Mouse (Mus musculus) lung, postnatal 10 days (tissue): ENCODE data around the gene Mogs.
A peak's percentile ranks its signal among the peaks of the same experiment; 100 is the strongest.

Experiments
- DNase-seq: peaks from one replicate; pipeline ENCODE4 v3.0.0; 2021

Gene Mogs

DNA sequence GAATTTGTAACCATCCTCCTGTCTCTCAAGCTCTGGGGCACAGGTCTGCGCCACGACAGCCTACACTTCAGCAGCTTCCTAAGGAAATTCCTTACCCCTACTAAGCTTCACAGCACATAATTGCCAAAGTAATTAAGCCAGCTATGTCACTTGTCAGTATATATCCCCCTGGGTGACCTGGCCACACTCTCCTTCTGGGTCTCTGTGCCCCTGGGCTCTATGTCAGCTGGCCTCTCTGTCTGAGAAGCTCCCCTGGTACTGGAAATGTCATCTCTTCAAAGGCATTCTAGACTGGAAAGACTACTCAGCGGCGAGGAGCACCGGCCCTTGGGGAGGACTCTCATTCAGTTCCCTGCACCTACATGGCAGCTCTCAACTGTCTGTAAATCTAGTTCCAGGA lies 7.7 kb downstream of the Mogs start:
- DNase-seq: no peak

DNA sequence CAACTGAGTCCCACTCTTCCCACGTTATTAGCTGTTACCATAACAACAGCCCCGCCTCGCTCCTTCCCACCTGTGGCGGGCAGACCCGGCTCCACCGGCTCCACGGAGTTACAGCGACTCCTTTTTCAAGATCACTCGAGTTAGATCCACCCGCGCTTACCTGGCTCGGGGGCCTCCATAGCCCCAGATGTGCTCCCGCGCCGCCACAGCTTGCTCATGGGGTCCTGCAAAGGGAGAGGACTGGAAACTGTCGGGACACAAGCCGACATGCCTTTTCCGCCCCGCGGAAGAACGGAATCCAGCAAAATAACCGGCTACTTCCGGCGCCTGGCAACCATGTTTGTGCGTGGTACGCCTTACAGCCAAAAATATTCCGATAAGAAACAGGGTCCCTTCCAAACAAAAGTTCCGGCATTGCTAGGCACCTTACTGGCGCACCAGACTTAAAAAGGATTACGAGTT lies 9.6 kb downstream of the Mogs start:
- DNase-seq: peak; percentile 96

DNA sequence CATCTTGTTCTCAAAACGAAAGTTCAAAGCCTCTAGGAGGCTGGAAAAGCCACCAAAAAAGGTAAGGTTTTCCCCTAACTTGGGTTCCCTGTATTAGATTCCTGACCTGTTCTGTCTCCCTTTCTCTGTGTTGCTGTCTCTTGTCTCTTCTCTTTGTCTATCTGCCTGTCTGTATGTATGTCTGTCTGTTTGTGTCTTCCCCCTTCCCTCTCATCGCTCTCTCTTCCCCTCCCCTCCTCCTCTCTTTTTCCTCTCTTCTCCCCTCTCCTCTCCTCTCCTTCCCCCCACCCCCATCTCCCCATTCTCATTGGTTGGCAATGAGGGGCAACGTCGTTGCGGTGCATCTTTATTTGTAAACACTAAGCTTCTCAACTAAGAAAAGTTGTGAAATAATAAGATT lies 10.0 kb downstream of the Mogs start, which contains the start of gene Ino80b:
TSS of gene Ino80b (minus strand) at position 101 of the 400 bp plus-strand sequence.
- no peak for DNase-seq

DNA sequence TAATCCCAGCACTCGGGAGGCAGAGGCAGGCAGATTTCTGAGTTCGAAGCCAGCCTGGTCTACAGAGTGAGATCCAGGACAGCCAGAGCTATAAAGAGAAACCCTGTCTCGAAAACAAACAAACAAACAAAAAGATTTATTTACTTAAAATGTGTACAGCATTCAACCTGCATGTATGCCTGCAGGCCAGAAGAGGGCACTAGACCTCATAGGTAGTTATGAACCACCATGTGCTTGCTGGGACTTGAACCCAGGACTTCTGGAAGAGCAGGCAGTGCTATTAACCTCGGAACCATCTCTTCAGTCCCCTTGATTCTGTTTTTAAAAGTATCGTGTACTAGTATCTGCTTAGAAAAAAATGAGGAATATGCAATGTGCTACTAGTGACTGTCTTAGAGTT lies 12.1 kb downstream of the Mogs start:
- DNase-seq: no peak

DNA sequence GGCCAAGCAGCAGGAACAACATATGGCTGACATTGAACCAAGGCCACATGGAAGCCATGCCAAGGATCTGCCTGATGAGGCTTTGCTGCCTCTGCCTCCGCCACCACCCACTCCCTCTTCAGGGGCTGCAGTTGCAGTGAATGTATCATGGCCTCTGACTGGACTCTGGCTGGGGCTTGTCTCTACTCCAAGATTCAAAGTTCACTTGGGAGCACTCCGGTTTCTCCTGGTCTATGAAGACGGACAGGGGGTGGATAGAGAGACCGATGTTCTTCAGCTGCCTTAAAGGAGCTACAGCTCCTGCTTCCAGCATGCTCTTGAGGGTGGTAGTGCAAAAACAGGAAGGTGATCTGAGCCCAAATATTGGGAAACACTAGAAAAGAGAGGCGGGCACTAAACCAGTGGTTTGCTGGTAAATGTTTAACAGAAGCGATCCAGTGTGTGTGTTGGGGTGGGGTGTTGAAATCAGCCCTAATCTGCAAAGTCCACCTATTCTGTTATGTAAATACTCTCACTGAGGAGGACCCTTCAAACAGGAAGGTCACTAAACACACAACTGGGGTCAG lies 16.3 kb downstream of the Mogs start:
- DNase-seq: peak; percentile 46

DNA sequence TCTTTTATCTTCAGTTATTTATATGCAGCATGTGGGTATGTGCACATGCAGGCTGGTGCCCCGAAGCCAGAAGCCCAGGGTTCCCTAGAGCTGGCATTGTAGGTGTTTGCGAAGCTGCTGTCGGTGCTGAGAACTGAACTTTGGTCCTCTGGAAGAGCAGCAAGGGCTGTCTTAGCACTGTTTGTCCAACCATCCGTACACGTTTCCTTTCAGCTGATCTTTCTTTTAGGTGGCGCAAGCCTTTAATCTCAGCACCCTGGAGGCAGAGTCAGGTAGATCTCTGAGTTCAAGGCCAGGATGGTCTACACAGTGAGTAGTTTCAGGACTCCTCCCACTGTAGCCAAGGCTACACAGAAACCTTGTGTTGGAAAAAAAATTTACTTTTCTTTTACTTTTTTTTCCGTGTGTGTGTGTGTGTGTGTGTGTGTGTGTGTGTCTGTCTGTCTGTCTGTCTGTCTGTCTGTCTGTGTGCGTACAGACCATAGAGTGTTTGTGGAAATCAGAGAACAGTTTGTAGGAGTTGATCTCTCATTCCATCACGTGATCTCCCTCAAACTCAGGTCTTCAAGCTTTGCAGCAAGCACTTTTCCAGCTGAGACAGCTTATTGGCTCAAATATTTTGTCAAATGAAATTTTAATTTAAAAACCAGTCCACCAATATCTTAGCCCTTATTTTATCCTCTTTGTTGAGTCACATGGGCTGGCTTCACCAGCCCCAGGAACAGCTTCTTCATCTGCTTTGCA lies 17.1 kb downstream of the Mogs start:
- DNase-seq: no peak

DNA sequence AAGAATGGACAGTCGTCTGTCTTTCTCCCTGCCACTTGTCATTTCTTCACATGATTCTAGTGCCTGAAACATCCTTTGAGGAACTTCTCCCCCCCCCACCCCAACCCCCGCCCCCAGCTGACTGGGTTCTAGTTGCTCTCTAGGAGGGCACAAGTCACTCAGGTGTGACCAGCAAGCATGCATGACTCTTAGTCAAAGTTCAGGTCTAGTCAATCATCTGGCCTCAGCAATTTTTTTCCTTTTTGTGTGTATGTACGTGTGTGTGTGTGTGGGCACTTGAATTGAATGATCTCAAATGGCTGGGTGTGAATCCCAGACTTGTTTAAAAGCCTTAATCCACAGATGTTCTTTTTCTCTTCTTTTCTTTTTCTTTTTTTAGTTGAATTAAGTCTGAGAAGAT lies 18.9 kb downstream of the Mogs start:
- no peak for DNase-seq

DNA sequence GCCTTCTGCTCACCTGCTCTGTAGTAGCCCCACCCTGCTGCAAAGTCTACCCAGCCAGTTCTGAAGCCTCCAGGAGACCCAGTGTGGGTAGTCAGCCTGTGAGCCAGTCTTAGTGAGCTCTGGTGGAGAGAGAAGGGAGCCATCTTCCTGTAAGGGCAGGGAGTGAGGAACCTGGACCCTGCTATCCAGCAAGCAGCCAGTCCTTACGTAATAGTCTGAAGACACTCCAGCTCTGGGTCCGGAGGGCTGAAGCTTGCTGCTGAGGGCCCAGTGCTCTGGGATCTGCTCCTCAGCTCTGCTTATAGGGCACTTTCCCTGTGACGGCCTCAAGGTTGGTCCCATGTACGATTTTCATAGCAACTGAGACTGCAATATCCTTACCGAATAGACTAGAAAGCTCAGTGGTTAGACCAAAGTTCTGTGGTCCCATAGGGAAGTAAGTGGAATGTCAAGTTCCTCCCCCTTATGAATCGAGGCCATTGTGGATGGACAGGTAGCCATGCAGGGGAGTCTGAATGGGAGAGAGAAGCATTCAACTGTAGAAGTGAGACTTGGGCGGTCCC lies 19.7 kb downstream of the Mogs start, which contains the start of gene Rtkn:
TSS of gene Rtkn (plus strand) at position 513 of the 563 bp plus-strand sequence.
- DNase-seq: no peak

DNA sequence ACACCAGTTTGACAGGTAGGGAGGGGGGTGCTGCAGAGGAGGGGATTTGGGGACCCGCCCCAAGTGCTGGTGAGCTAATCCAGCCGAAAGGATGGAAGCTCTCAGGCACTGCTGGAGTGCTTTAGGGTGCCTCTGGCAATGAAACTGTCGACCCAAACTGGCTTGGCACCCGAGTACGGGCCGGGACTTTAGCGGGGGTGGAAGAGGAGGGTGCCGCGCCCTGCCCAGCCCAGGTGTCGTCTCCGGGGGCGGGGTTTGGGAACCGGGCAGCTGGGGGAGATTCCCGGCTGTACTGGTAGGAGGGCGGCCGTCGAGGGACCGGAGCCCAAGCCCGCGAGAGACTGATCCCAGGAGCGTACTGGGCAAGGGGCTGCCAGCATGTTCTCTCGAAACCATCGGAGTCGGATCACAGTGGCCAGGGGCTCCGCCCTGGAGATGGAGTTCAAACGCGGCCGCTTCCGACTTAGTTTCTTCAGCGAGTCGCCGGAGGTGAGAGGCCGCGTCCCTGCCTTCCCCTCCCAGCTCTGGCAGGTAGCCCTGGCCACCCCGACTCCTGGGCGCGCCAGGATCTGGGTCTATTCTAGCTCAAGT lies 20.4 kb downstream of the Mogs start:
- peak; percentile 74 for DNase-seq

DNA sequence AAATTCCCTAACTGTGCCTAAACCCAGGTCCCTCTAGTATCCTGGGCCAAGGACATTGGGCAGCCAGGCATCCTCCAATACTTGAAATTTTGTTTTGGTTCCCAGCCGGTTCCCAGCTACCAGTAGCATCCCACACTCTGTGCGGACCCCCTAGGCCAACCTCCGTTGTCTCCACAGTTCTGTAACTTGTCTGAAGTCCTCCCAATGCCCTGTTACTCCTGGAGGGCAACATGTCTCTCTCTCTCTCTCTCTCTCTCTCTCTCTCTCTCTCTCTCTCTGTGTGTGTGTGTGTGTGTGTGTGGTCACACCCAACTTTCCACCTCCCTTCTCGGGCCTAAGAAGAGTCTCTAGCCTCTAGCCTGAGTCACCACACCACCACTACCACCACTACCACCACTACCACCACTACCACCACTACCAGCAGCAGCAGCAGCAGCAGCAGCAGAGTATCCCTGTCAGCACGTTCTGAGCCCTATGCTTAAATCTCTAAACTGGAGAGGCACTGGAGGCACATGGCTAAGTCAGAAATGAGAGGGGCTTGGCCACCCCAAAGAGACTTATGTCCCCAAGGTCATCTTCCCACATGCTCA lies 21.1 kb downstream of the Mogs start:
- DNase-seq: no peak

DNA sequence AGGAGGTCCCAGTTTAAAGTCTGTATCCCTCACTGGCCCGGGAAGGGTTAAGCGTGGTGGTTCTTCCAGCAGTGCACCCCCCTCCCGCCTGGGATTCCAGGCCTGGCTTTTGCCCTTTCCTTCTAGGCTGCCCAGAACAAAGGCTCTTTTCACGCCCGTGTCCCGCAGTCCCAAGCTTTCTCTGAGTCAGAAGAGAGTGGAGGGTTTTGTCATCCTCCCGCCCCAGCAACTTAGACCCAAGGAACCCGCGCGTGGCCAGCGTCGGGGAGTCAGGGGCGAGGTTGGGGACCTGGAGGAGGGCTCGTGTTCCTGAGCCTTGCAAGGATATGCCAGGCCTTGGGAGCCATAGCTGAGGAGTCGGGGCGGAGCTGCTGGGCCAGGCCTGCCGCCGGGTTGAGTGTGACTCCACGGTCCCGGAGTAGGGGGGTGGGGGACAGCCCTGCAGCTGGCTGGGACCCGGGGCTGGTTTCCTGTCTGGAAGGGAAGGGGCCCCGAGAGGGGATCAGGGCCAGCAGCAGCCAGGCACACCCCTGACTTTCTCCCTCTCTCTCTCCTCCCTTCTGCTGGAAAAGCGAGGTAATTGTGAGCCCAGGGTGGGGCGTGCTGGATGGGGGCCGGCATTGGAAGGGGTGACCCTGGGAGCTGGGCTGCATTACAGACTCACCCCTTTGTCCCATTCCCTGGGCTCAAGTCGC lies 21.7 kb downstream of the Mogs start:
- DNase-seq: peak; percentile 87

DNA sequence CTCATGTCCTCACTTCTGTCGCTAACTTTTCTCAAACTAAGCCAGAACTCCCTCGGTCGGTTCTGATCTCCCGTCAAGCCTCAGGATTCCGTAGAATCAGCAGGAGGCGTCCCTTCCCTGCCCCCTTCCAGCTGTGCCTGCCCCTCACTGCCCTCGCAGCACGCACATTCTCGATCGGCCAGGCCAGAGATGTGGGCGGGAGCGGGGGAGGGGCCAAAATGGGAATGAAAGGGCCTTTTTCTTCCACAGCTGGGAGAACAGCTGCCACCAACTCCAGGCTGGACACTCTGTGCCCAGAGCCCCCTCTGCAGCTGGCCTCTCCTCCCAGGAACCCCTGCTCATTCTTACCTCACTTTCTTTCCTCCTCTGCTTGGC lies 22.3 kb downstream of the Mogs start:
- DNase-seq: peak; percentile 97

DNA sequence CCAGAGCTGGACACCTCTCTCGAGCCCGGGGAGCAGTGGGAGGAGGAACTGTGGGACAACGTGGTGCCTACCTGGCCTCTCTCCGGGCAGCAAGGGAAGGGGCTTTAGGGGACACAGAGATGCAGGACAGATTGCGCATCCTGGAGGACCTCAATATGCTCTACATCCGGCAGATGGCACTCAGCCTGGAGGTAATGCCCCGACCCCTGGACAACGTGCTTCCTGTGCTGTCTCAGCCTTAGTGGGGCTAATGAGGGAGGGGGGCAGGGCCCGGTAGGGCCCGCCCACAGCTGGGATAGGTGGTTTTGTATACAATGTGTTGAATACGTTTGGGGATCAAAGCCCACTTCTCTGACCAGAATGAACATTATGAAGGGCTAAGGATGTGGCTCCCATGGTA lies 22.8 kb downstream of the Mogs start:
- peak; percentile 62 for DNase-seq

DNA sequence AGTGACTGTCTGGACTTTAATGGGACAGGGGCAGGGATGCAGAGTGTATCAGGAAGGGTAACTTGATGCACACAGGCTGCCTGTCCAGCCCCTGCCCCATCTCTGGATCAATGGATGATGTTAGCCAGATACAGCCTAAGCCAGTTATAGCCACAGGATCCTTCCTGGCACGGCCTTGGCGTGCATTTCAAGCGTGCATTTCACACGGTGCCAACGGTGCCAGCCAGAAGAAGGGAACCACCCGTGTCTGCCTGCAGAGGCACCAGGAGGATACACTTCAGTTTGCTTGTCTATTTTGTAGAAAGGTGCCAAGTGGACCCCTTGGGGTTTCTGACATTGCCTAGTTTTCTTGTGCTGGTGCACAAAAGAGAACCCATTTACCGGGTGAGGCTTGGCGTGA lies 24.7 kb downstream of the Mogs start:
- DNase-seq: no peak

DNA sequence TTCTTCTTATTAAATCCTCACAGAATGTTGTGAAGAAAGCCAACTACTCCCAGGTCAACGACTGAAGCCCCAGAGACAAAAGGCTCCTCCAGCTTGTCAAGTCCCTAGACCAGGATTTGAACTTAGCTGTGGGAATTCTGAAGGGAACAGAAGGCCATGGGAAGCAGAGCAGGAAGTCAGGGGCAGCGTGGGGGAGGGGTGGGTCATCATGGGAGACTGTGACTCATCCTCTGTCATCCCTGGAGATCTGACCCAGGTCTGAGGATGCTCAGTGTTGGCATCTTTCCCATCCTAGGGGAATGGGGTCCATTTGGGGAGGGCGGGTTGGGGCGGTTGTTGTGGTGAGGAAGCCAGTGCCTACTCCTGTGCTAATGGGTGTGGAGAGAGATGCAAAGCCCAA lies 26.3 kb downstream of the Mogs start:
- peak; percentile 46 for DNase-seq

DNA sequence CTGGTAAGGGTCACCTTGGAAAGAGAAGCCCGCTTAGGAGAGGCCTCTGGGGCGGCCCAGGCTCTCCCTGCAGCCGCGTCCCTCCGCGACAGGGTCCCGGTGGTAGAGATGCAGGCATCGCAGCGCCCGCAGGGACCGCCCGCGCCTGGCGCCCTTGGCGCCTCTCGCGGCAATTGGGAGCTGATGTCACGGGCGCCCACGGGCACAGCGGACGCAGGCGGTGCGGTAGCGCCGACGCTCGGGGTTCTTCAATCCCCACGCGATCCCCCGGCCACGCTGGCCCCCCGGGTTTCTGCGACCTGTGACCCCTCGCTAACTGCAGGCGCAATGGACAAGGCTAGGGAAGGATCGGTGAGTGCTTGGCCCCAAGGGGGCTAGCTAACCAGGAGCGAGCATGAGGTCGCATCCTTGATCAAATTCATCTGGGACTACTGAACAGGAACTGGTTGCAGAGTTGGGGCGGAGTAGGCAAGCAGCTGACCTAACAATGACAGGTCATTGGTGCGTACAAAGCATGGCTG lies 27.0 kb downstream of the Mogs start:
- DNase-seq: no peak

DNA sequence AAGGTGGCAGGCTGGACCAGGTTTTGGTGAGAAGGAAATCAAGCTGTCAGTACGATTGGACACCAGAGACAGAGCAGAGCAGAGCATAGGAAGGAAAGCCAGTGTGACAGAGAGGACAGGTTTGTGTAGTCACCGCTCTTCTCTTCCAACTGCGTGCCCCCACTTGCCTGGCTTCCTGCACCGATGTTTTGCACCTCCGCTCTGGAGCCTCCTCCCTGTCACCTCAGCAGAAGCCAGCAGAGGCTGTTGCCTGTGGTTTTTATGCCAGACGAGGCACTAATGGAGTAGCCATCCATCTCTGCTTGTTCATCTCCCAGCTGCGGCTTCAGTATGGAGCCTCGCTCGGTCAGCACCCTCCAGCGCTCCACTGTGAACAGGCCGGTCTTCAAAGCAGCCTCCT lies 27.6 kb downstream of the Mogs start:
- no peak for DNase-seq

DNA sequence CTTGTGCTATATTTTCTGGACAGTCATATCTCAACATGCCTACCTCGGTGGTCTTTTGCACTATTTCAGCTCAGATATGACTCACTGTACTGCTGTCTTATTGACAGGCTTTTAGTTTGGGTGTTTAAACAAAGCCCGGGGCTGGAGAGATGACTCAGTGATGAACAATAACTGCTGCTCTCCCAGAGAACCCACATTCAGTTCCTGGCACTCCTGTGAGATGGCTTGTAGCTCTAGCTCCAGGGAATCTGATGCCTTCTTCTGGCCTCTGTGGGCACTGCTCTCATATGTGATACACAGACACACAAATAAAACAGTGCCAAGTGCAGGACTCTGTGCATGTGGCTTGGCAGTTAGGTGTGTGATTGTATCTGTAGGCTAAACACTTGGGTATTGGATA lies 29.9 kb downstream of the Mogs start:
- no peak for DNase-seq

DNA sequence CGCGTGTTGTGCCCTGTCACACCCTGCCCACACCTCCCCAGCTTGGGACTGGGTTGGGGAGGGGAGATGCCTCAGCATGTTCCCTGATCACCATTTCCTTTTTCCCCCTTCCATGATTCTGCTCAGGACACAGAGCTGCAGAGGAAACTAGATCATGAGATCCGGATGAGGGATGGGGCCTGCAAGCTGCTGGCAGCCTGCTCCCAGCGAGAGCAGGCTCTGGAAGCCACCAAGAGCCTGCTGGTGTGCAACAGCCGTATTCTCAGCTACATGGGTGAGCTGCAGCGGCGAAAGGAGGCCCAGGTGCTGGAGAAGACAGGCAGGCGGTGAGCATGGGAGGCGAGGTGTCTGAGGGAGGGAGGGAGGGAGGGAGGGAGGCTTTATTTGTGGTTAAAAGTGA lies 30.5 kb downstream of the Mogs start:
- no peak for DNase-seq

DNA sequence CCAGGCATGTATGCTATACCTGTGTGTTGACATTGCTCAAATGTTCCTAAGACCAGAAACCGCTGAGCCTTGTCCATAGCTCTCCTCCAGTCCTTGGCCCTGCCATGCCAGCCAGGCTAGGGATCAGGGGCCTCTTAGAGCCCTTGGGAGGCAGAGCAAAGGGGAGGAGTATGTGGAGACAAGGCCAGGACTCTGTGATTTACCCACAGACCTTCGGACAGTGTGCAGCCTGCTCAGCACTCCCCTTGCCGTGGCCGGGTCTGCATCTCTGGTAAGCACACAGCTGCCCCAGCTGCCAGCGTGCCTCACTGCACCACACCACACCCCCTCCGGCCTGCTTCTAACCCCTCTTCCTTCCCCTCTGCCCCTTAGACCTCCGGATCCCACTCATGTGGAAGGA lies 32.0 kb downstream of the Mogs start:
- DNase-seq: no peak

DNA sequence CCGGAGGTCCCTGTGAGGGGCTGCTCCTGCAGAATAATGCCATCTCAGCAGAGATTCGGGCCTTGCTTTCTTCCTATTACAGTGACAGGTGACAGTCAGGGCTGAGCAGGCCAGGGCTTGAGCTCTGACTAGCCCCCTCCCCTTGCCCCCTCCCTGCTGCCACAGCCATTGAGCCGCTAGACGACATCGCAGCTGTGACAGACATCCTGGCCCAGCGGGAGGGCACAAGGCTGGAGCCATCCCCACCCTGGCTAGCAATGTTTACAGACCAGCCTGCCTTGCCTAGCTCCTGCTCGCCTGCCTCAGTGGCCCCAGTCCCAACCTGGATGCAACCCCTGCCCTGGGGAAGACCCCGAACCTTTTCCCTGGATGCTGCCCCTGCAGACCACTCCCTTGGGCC lies 36.4 kb downstream of the Mogs start:
- no peak for DNase-seq

DNA sequence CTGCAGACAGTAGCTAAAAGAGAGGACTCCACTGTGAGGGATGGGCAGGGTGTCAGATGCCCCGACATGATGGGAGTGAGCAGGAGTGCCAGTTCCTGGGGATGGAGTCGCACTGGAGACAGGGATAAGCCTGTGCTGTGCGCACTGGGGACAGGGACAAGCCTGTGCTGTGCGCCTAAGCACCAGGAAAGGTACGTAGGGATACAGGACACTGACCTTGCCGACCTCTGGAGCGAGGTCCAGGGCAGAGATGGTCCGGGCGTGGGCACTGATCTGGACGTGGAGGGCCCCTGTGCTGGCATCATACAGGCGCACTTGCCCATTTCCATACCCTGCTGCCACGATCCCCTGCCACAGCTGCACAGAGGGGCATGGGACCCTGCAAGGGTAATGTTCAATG lies 37.7 kb downstream of the Mogs start:
- no peak for DNase-seq

DNA sequence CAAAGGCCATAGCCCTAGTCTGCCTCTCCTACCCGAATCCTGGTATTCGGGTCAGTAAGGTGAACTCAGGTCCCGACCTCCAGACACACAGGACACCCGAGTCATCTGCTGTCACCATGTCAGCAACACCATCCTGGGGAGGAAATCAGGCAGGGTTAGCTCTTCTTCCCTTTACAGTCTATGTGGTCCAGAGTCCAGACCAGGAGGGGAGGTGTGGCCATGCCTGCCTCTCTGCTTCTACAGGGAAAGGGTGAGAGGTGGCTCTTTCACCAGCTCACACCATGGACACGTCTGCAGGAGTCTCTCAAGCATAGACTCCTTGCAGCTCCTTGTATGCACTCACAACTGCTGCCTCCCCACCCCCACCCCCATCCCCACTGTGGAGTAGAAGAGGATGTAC lies 38.2 kb downstream of the Mogs start:
- DNase-seq: no peak
